In genomic region chr10:94827890-94828733, GRCm38 (mm10) we compare ENCODE assay signal across 9 mouse cellular contexts.
DNase-seq lines count a peak whose midpoint lies in the region; ATAC-seq and TF ChIP-seq lines count a peak whose summit lies in the region.
"Had no signal": no experiment of that assay in that cellular context is flagged by ENCODE, and none has a peak within 500 bp of the region (broad histone marks: within the 10 kb centered on the region; RNA-seq: fewer than 3 reads in every experiment).

No protein-coding gene starts in this region.

- H3K4me1 ChIP-seq in G1E (ENCODE audit: insufficient read depth, low read depth, low read length) = peaks cover 41% of the 10 kb centered on the region
- peaks cover 32% of the 10 kb centered on the region for H3K4me1 ChIP-seq in forebrain, embryonic 13.5 days

- no peaks in the 10 kb centered on the region for H3K27me3 ChIP-seq in G1E (ENCODE audit: insufficient read depth, low read length)
- no peaks in the 10 kb centered on the region for H3K27me3 ChIP-seq in forebrain, embryonic 13.5 days
- H3K27me3 ChIP-seq: stomach, embryonic 15.5 days had no signal

- no peak overlapping the region for H3K4me2 ChIP-seq in forebrain, embryonic 13.5 days

- peak; percentile 16 for ATAC-seq in G1E (ENCODE audit: extremely low read depth, insufficient number of reproducible peaks, low FRiP score, poor library complexity, severe bottlenecking)
- ATAC-seq in forebrain, embryonic 13.5 days = no peak
- ATAC-seq: intestine, embryonic 16.5 days had no signal

- no peak overlapping the region for H3K9ac ChIP-seq in forebrain, embryonic 13.5 days
- H3K9ac ChIP-seq: stomach, embryonic 15.5 days had no signal

- peak overlapping the region; percentile 4; the same call in 1 of the 2 replicates for H3K4me3 ChIP-seq in G1E (ENCODE audit: low read depth, low read length)
- no peak overlapping the region for H3K4me3 ChIP-seq in forebrain, embryonic 13.5 days
- H3K4me3 ChIP-seq: stomach, embryonic 15.5 days had no signal

- no peaks in the 10 kb centered on the region for H3K9me3 ChIP-seq in G1E (replicated peaks)
- no peaks in the 10 kb centered on the region for H3K9me3 ChIP-seq in forebrain, embryonic 13.5 days (replicated peaks)
- H3K9me3 ChIP-seq: stomach, embryonic 15.5 days had no signal

- DNase-seq in B cell, adult 2 months = peak; percentile 87 to 90
- peak; percentile 47 for DNase-seq in G1E (ENCODE audit: low spot score)
- peak; percentile 31 for DNase-seq in lung, postnatal 10 days
- peak; percentile 28 to 52 for DNase-seq in spleen, postnatal 14 days (ENCODE audit: low spot score in 2 of 2)
- no peak for DNase-seq in layer of hippocampus, postnatal 36 days
- no peak for DNase-seq in gastrocnemius, adult 8-10 months (ENCODE audit: low spot score in 2 of 2)

- no peak for TF ChIP-seq CTCF in G1E (IDR thresholded peaks at IDR 0.05; ENCODE audit: low read depth, low read length)

- H3K36me3 ChIP-seq in G1E (replicated peaks) = peaks cover 87% of the 10 kb centered on the region
- H3K36me3 ChIP-seq in forebrain, embryonic 13.5 days (ENCODE audit: poor library complexity, severe bottlenecking) = peaks cover 51% of the 10 kb centered on the region
- H3K36me3 ChIP-seq: stomach, embryonic 15.5 days had no signal

- no peak overlapping the region for H3K27ac ChIP-seq in forebrain, embryonic 13.5 days

- WGBS in forebrain, embryonic 13.5 days = 92% methylated on average over 14 of the region's 14 CpGs

Comparison
In these comparisons a context has a peak if more than half of its experiments do, and no peak if none do; other contexts are left out.
1. DNase-seq: peak in B cell, adult 2 months (2 of 2), G1E (single experiment), lung, postnatal 10 days (single experiment) and spleen, postnatal 14 days (2 of 2); none in layer of hippocampus, postnatal 36 days (0 of 2) and gastrocnemius, adult 8-10 months (0 of 2).